Mouse (Mus musculus) MEL (cell line): ENCODE measurements around the gene Rtn3. TPM values are rescaled to one million over a fixed set of nuclear protein-coding genes. Genes with fewer than 3 reads are reported as not detected.
"Not testable (repeated sequence)": the region's sequence is repeated elsewhere in the genome, so short reads cannot be mapped to it uniquely, and the experiment has no call there.

Experiments used
- DNase-seq: peaks from one replicate; pipeline ENCODE4 v3.0.0; 2011; ENCODE audit warnings: low read depth, low spot score
- H3K27ac ChIP-seq: 2 replicates; pipeline ENCODE4 v1.5.1; 2012; ENCODE audit warnings: low read depth, mild to moderate bottlenecking, control low read depth, low read length, moderate library complexity; ENCODE audit not compliant: control insufficient read depth
- H3K27me3 ChIP-seq, 2 experiments: fragments of 150-350 bp in 1 of 2; sonication (generic) in 1 of 2; 2 replicates each; pipeline ENCODE4 v1.6.1; 2012; ENCODE audit warnings: low read length in 2 of 2, mild to moderate bottlenecking in 2 of 2, improper control_type of control experiment in 1 of 2, moderate library complexity in 1 of 2; ENCODE audit not compliant: insufficient read depth in 2 of 2, control insufficient read depth in 1 of 2
- H3K36me3 ChIP-seq, 2 experiments: 2 replicates each; pipeline ENCODE4 v1.6.1; 2012 to 2014; ENCODE audit warnings: low read length in 2 of 2, improper control_type of control experiment in 1 of 2, inconsistent platforms in 1 of 2, mild to moderate bottlenecking in 1 of 2; ENCODE audit not compliant: insufficient read depth in 2 of 2, control insufficient read depth in 1 of 2
- H3K4me1 ChIP-seq, 2 experiments: fragments of 150-350 bp in 1 of 2; sonication (generic) in 1 of 2; 2 replicates each; pipeline ENCODE4 v1.6.1; 2012; ENCODE audit warnings: low read length in 2 of 2, improper control_type of control experiment in 1 of 2, mild to moderate bottlenecking in 1 of 2; ENCODE audit not compliant: insufficient read depth in 2 of 2, control insufficient read depth in 1 of 2
- H3K4me3 ChIP-seq, 2 experiments: fragments of 150-350 bp in 1 of 2; sonication (generic) in 1 of 2; 2 replicates each; pipeline ENCODE4 v1.5.1; 2012; ENCODE audit warnings: low read depth in 2 of 2, low read length in 2 of 2, mild to moderate bottlenecking in 2 of 2, moderate library complexity in 2 of 2, control low read depth in 1 of 2, improper control_type of control experiment in 1 of 2; ENCODE audit not compliant: control insufficient read depth in 1 of 2, insufficient read depth in 1 of 2
- H3K79me2 ChIP-seq: 2 replicates; pipeline ENCODE4 v1.6.1; 2012; ENCODE audit warnings: mild to moderate bottlenecking, low read length, moderate library complexity; ENCODE audit not compliant: control insufficient read depth, poor library complexity, insufficient read depth
- H3K9ac ChIP-seq: 2 replicates; pipeline ENCODE4 v1.6.1; 2012; ENCODE audit warnings: low read depth, mild to moderate bottlenecking, control low read depth, low read length, moderate library complexity; ENCODE audit not compliant: control insufficient read depth, poor library complexity, severe bottlenecking
- H3K9me3 ChIP-seq: fragments of 150-350 bp; sonication (generic); replicated peaks from 2 replicates; pipeline ENCODE4 v1.6.1; 2012; ENCODE audit warnings: mild to moderate bottlenecking, low read length, improper control_type of control experiment, moderate library complexity; ENCODE audit not compliant: insufficient read depth
- CHD2 ChIP-seq: IDR thresholded peaks from 2 replicates; pipeline ENCODE4 v1.6.1; 2011; ENCODE audit warnings: low read length, improper control_type of control experiment
- CTCF ChIP-seq, 3 experiments: IDR thresholded peaks in 2 of 3; conservative IDR thresholded peaks in 1 of 3; 2 replicates each; pipeline ENCODE4 v1.5.1; 2011 to 2012; ENCODE audit warnings: low read length in 3 of 3, low read depth in 2 of 3, mild to moderate bottlenecking in 2 of 3, improper control_type of control experiment in 1 of 3, inconsistent platforms in 1 of 3, mixed read lengths in 1 of 3, moderate library complexity in 1 of 3; ENCODE audit not compliant: control insufficient read depth in 1 of 3, insufficient read depth in 1 of 3, poor library complexity in 1 of 3, severe bottlenecking in 1 of 3
- ETS1 ChIP-seq: IDR thresholded peaks from 2 replicates; pipeline ENCODE4 v1.6.1; 2012; ENCODE audit warnings: low read depth, mild to moderate bottlenecking, inconsistent platforms, low read length, improper control_type of control experiment, moderate library complexity
- GATA1 ChIP-seq: IDR thresholded peaks from 2 replicates; pipeline ENCODE4 v1.6.1; 2011; ENCODE audit warnings: low read depth, low read length, improper control_type of control experiment
- HCFC1 ChIP-seq: IDR thresholded peaks from 2 replicates; pipeline ENCODE4 v1.6.1; 2012; ENCODE audit warnings: low read depth, mild to moderate bottlenecking, inconsistent platforms, low read length, improper control_type of control experiment, moderate library complexity
- KAT2A ChIP-seq: conservative IDR thresholded peaks from 2 replicates; pipeline ENCODE4 v1.6.1; 2012; ENCODE audit warnings: low read depth, low read length, improper control_type of control experiment, inconsistent platforms
- MAFK ChIP-seq: IDR thresholded peaks from 2 replicates; pipeline ENCODE4 v1.6.1; 2011; ENCODE audit warnings: low read depth, mild to moderate bottlenecking, low read length, improper control_type of control experiment, borderline replicate concordance
- MAX ChIP-seq: IDR thresholded peaks from 2 replicates; pipeline ENCODE4 v1.6.1; 2011; ENCODE audit warnings: low read length, improper control_type of control experiment
- MEF2A ChIP-seq: IDR thresholded peaks from 2 replicates; pipeline ENCODE4 v1.6.1; 2014; ENCODE audit warnings: low read depth, mild to moderate bottlenecking, inconsistent platforms, low read length, improper control_type of control experiment; ENCODE audit not compliant: poor library complexity, insufficient replicate concordance, severe bottlenecking; ENCODE audit errors: extremely low read depth
- MYB ChIP-seq: IDR thresholded peaks from 2 replicates; pipeline ENCODE4 v1.6.1; 2011; ENCODE audit warnings: mild to moderate bottlenecking, low read depth, low read length, improper control_type of control experiment
- POLR2A ChIP-seq, 2 experiments: IDR thresholded peaks; 2 replicates each; pipeline ENCODE4 v1.6.1; 2011 to 2012; ENCODE audit warnings: low read length in 2 of 2, mild to moderate bottlenecking in 2 of 2, control low read depth in 1 of 2, improper control_type of control experiment in 1 of 2, low read depth in 1 of 2, moderate library complexity in 1 of 2; ENCODE audit not compliant: control insufficient read depth in 1 of 2, insufficient read depth in 1 of 2, poor library complexity in 1 of 2
- RAD21 ChIP-seq: IDR thresholded peaks from 2 replicates; pipeline ENCODE4 v1.6.1; 2011; ENCODE audit warnings: mild to moderate bottlenecking, low read depth, low read length, improper control_type of control experiment
- RCOR1 ChIP-seq: IDR thresholded peaks from 2 replicates; pipeline ENCODE4 v1.6.1; 2012; ENCODE audit warnings: low read depth, mild to moderate bottlenecking, inconsistent platforms, low read length, improper control_type of control experiment
- SIN3A ChIP-seq: IDR thresholded peaks from 2 replicates; pipeline ENCODE4 v1.6.1; 2012; ENCODE audit warnings: low read length, improper control_type of control experiment, inconsistent platforms
- SMC3 ChIP-seq: IDR thresholded peaks from 2 replicates; pipeline ENCODE4 v1.6.1; 2011; ENCODE audit warnings: low read depth, low read length, improper control_type of control experiment
- TBP ChIP-seq: IDR thresholded peaks from 2 replicates; pipeline ENCODE4 v1.8.0; 2011; ENCODE audit warnings: low read depth, low read length, improper control_type of control experiment
- TCF12 ChIP-seq: IDR thresholded peaks from 2 replicates; pipeline ENCODE4 v1.6.1; 2014; ENCODE audit warnings: low read depth, mild to moderate bottlenecking, inconsistent platforms, low read length, improper control_type of control experiment, moderate library complexity
- UBTF ChIP-seq: IDR thresholded peaks from 2 replicates; pipeline ENCODE4 v1.6.1; 2012; ENCODE audit warnings: low read depth, mild to moderate bottlenecking, inconsistent platforms, low read length, improper control_type of control experiment, moderate library complexity, borderline replicate concordance; ENCODE audit not compliant: insufficient read depth
- USF1 ChIP-seq: IDR thresholded peaks from 2 replicates; pipeline ENCODE4 v1.6.1; 2014; ENCODE audit warnings: low read depth, mild to moderate bottlenecking, inconsistent platforms, low read length, improper control_type of control experiment, moderate library complexity
- USF2 ChIP-seq, 2 experiments: IDR thresholded peaks; 2 replicates each; pipeline ENCODE4 v1.6.1; 2011 to 2012; ENCODE audit warnings: improper control_type of control experiment in 2 of 2, low read length in 2 of 2, borderline replicate concordance in 1 of 2, inconsistent platforms in 1 of 2, low read depth in 1 of 2, mild to moderate bottlenecking in 1 of 2; ENCODE audit not compliant: insufficient read depth in 1 of 2
- ZC3H11A ChIP-seq: IDR thresholded peaks from 2 replicates; pipeline ENCODE4 v1.6.1; 2012; ENCODE audit warnings: low read depth, mild to moderate bottlenecking, inconsistent platforms, low read length, improper control_type of control experiment
- ZNF384 ChIP-seq: IDR thresholded peaks from 2 replicates; pipeline ENCODE4 v1.6.1; 2012; ENCODE audit warnings: low read depth, mild to moderate bottlenecking, inconsistent platforms, low read length, improper control_type of control experiment
- polyA plus RNA-seq, 2 experiments: library from polyadenylated mRNA; stranded (reverse) in 1 of 2; unstranded in 1 of 2; fragments of >175 nt in 1 of 2; fragments of >200 nt in 1 of 2; gene quantifications; 2 replicates each; pipeline versions ENCODE4 v1.2.1 to v1.2.4; 2012; ENCODE audit warnings: low replicate concordance in 2 of 2, low read depth in 1 of 2; ENCODE audit not compliant: insufficient read length in 2 of 2, insufficient read depth in 1 of 2, missing spikeins in 1 of 2
- total RNA-seq: library from RNA; depleted of rRNA; stranded (reverse); fragments of 300-350 nt; gene quantifications from 2 replicates; pipeline ENCODE4 v1.2.3, GENCODE M21; 2012

The Rtn3 gene
- total and polyA plus RNA-seq, 3 experiments, result 33.4 to 118 TPM; not detected in 1

DNA sequence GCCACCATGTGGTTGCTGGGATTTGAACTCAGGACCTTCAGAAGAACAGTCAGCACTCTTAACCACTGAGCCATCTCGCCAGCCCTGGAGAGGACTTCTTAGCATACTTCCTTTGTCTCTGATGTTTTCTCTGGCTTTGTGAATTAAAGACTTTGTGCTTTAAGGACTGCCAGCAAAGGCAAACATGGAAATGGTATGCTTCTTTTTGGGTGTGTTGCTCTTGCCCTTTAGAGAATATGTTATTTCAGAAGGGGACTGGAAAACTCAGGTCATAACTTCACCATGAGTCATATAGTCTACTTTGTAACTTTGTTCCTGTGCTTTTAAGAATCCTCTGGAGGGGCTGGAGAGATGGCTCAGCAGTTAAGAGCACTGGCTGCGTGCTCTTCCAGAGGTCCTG is 15.7 kb upstream of the Rtn3 start:
- peaks cover 0 to 5% of the 10 kb centered on the region in 2 experiments; a peak in 2 of 4 replicates for H3K36me3 ChIP-seq
- DNase-seq, result no peak
- no peaks in the 10 kb centered on the region for H3K27me3 ChIP-seq
- H3K79me2 ChIP-seq, result peaks cover 16% of the 10 kb centered on the region
- H3K4me3 ChIP-seq, result no peak overlapping the region
- TF ChIP-seq HCFC1 (no peak), RCOR1 (no peak), MYB (no peak), MAX (no peak), ETS1 (no peak), TCF12 (no peak), SIN3A (no peak), USF2 (IDR thresholded peaks at IDR 0.05; ENCODE audit: borderline replicate concordance in 1 of 2, insufficient read depth in 1 of 2, low read depth in 1 of 2, low read length in 2 of 2) (no peak), ZC3H11A (no peak), ZNF384 (no peak), TBP (no peak), CTCF (IDR thresholded peaks at IDR 0.05 in 2 of 3, conservative IDR thresholded peaks at IDR 0.05 in 1 of 3; ENCODE audit: control insufficient read depth in 1 of 3, insufficient read depth in 1 of 3, low read depth in 2 of 3, low read length in 3 of 3, poor library complexity in 1 of 3, severe bottlenecking in 1 of 3) (no peak)
- H3K9ac ChIP-seq, result no peak overlapping the region
- no peaks in the 10 kb centered on the region for H3K9me3 ChIP-seq
- no peak overlapping the region for H3K27ac ChIP-seq
- H3K4me1 ChIP-seq, result peaks cover under 1 to 4% of the 10 kb centered on the region in 2 experiments; a peak in 3 of 4 replicates

GRCm38 (mm10) chr19:7496070-7496469 is 13.0 kb upstream of the Rtn3 start:
- not testable (repeated sequence) for H3K27me3 ChIP-seq, H3K4me1 ChIP-seq, H3K27ac ChIP-seq, H3K9me3 ChIP-seq, DNase-seq
- H3K36me3 ChIP-seq, result peaks cover 0 to 13% of the 10 kb centered on the region in 2 experiments; a peak in 2 of 4 replicates
- peak overlapping the region; percentile 72 to 85 for H3K4me3 ChIP-seq
- H3K79me2 ChIP-seq, result peaks cover 16% of the 10 kb centered on the region
- H3K9ac ChIP-seq, result peak overlapping the region; percentile 91
- peak; percentile 67 for TF ChIP-seq ZNF384

- peak overlapping the region; percentile 86 for H3K27ac ChIP-seq
- peaks cover 16% of the 10 kb centered on the region for H3K79me2 ChIP-seq
- H3K9ac ChIP-seq, result peak overlapping the region; percentile 91
- peak; percentile 72 for DNase-seq
- H3K36me3 ChIP-seq, result peaks cover 0 to 13% of the 10 kb centered on the region in 2 experiments; a peak in 2 of 4 replicates
- peak overlapping the region; percentile 72 to 85 for H3K4me3 ChIP-seq
- H3K9me3 ChIP-seq, result no peaks in the 10 kb centered on the region
- peaks cover 4 to 8% of the 10 kb centered on the region in 2 experiments; a peak in 3 of 4 replicates for H3K4me1 ChIP-seq
- no peaks in the 10 kb centered on the region for H3K27me3 ChIP-seq
- TF ChIP-seq MAX (no peak), RCOR1 (0 out of 2 replicates have a peak, but pooled peaks have one; percentile 4), CHD2 (no peak), KAT2A (no peak), RAD21 (no peak), HCFC1 (no peak), GATA1 (no peak; the same call in 1 of the 2 replicates), SMC3 (no peak), UBTF (no peak), USF1 (no peak), MAFK (no peak), ZC3H11A (no peak), MYB (no peak), ZNF384 (peak; percentile 96), MEF2A (no peak), POLR2A (IDR thresholded peaks at IDR 0.05; ENCODE audit: control insufficient read depth in 1 of 2, insufficient read depth in 1 of 2, low read depth in 1 of 2, low read length in 2 of 2, poor library complexity in 1 of 2) (no peak), TBP (peak; percentile 67; the same call in 1 of the 2 replicates), USF2 (IDR thresholded peaks at IDR 0.05; ENCODE audit: borderline replicate concordance in 1 of 2, insufficient read depth in 1 of 2, low read depth in 1 of 2, low read length in 2 of 2) (no peak)
These were observed 12.3 kb upstream of the Rtn3 start for GRCm38 (mm10) chr19:7495221-7496038.
